In genomic region chr2:91932160-91932711, GRCm38 (mm10) we compare ENCODE assay signal across 8 mouse cellular contexts. TPM values are rescaled to one million over a fixed set of nuclear protein-coding genes. Genes with fewer than 3 reads are reported as not detected.
DNase-seq lines count a peak whose midpoint lies in the region; ATAC-seq and TF ChIP-seq lines count a peak whose summit lies in the region.

Gene Mdk (minus strand): TSS chr2:91932297.

- no peak for ATAC-seq in hindbrain, embryonic 14.5 days (ENCODE audit: low FRiP score)
- peak; percentile 40; the same call in 1 of the 2 replicates for ATAC-seq in liver, embryonic 13.5 days (ENCODE audit: low read depth)
- no peak for ATAC-seq in stomach, postnatal 0 days (ENCODE audit: low FRiP score, low TSS enrichment)

- no peak for TF ChIP-seq POLR2A in kidney, adult 2 months (IDR thresholded peaks at IDR 0.05; ENCODE audit: low read depth, low read length)

- no peaks in the 10 kb centered on the region for H3K9me3 ChIP-seq in hindbrain, embryonic 14.5 days (ENCODE audit: control insufficient read depth, low read length)
- no peaks in the 10 kb centered on the region for H3K9me3 ChIP-seq in liver, embryonic 13.5 days (replicated peaks)
- H3K9me3 ChIP-seq in stomach, postnatal 0 days (ENCODE audit: control insufficient read depth, low read length) = no peaks in the 10 kb centered on the region

- TF ChIP-seq CTCF in kidney, adult 2 months (conservative IDR thresholded peaks at IDR 0.05; ENCODE audit: insufficient read depth, insufficient read length, low read depth, low read length) = no peak
- TF ChIP-seq CTCF in stomach, postnatal 0 days (IDR thresholded peaks at IDR 0.05; ENCODE audit: low read depth) = no peak

- TF ChIP-seq EP300 in stomach, postnatal 0 days (optimal IDR thresholded peaks at IDR 0.05) = no peak

- no peaks in the 10 kb centered on the region; the same call in 1 of the 2 replicates for H3K36me3 ChIP-seq in kidney, adult 2 months (ENCODE audit: control insufficient read depth, insufficient read depth, low read length)
- peaks cover 30% of the 10 kb centered on the region for H3K36me3 ChIP-seq in hindbrain, embryonic 14.5 days (replicated peaks; ENCODE audit: control insufficient read depth, insufficient read depth)
- peaks cover 45% of the 10 kb centered on the region for H3K36me3 ChIP-seq in liver, embryonic 13.5 days
- peaks cover 16% of the 10 kb centered on the region for H3K36me3 ChIP-seq in stomach, postnatal 0 days (ENCODE audit: control insufficient read depth, insufficient read depth, low read length)

- peaks cover 8% of the 10 kb centered on the region; the same call in 1 of the 2 replicates for H3K4me1 ChIP-seq in kidney, adult 2 months (ENCODE audit: control insufficient read depth, insufficient read depth, low read length)
- peaks cover 15% of the 10 kb centered on the region for H3K4me1 ChIP-seq in hindbrain, embryonic 14.5 days (replicated peaks; ENCODE audit: control insufficient read depth, insufficient read depth, low read length)
- H3K4me1 ChIP-seq in liver, embryonic 13.5 days (replicated peaks) = peaks cover 69% of the 10 kb centered on the region
- peaks cover 5% of the 10 kb centered on the region for H3K4me1 ChIP-seq in stomach, postnatal 0 days (replicated peaks; ENCODE audit: control insufficient read depth, insufficient read depth)

- peak within 1 kb of the TSS; percentile 24; the same call in 1 of the 2 replicates for H3K4me3 ChIP-seq in kidney, adult 2 months (ENCODE audit: insufficient read depth, low read depth, low read length)
- H3K4me3 ChIP-seq in hindbrain, embryonic 14.5 days (replicated peaks; ENCODE audit: low read length) = peak within 1 kb of the TSS; percentile 47
- H3K4me3 ChIP-seq in liver, embryonic 13.5 days (replicated peaks) = peak within 1 kb of the TSS; percentile 43
- H3K4me3 ChIP-seq in stomach, postnatal 0 days (ENCODE audit: low read depth, low read length) = peak within 1 kb of the TSS; percentile 49

- WGBS in kidney, adult 2 months = 30% methylated on average over 16 of the region's 16 CpGs
- 6% methylated on average over 15 of the region's 16 CpGs for WGBS in hindbrain, embryonic 14.5 days
- 2% methylated on average over 16 of the region's 16 CpGs for WGBS in liver, embryonic 13.5 days (ENCODE audit: insufficient replicate concordance)
- whole genome bisulfite sequencing in stomach, postnatal 0 days = 12% methylated on average over 16 of the region's 16 CpGs

- H3K9ac ChIP-seq in hindbrain, embryonic 14.5 days = peak within 1 kb of the TSS; percentile 84
- peak within 1 kb of the TSS; percentile 53 for H3K9ac ChIP-seq in liver, embryonic 13.5 days
- H3K9ac ChIP-seq in stomach, postnatal 0 days (ENCODE audit: low read length) = peak within 1 kb of the TSS; percentile 78

- peak within 1 kb of the TSS; percentile 28; the same call in 1 of the 2 replicates for H3K27ac ChIP-seq in kidney, adult 2 months (ENCODE audit: insufficient read depth, low read depth, low read length)
- H3K27ac ChIP-seq in hindbrain, embryonic 14.5 days = peak within 1 kb of the TSS; percentile 72
- H3K27ac ChIP-seq in liver, embryonic 13.5 days = peak within 1 kb of the TSS; percentile 59
- H3K27ac ChIP-seq in stomach, postnatal 0 days (replicated peaks) = peak within 1 kb of the TSS; percentile 81

- H3K27me3 ChIP-seq in kidney, adult 2 months (replicated peaks; ENCODE audit: control insufficient read depth, insufficient read depth, low read length) = no peaks in the 10 kb centered on the region
- no peaks in the 10 kb centered on the region for H3K27me3 ChIP-seq in hindbrain, embryonic 14.5 days (ENCODE audit: control insufficient read depth, insufficient read depth, low read length)
- H3K27me3 ChIP-seq in liver, embryonic 13.5 days = peaks cover 34% of the 10 kb centered on the region
- no peaks in the 10 kb centered on the region for H3K27me3 ChIP-seq in stomach, postnatal 0 days (ENCODE audit: control insufficient read depth, insufficient read depth, low read length)

- peak within 1 kb of the TSS; percentile 58 for H3K4me2 ChIP-seq in hindbrain, embryonic 14.5 days (replicated peaks)
- peak within 1 kb of the TSS; percentile 67 for H3K4me2 ChIP-seq in liver, embryonic 13.5 days
- H3K4me2 ChIP-seq in stomach, postnatal 0 days (replicated peaks; ENCODE audit: low read depth) = peak within 1 kb of the TSS; percentile 64

- DNase-seq in kidney, adult 2 months = no peak
- DNase-seq in kidney, postnatal 10 days = no peak
- peak; percentile 95 for DNase-seq in ES-CJ7 (ENCODE audit: low read depth, low spot score)
- peak; percentile 93 for DNase-seq in embryo, embryonic 10.5 days (ENCODE audit: low spot score)
- no peak for DNase-seq in hindbrain, embryonic 14.5 days (ENCODE audit: low spot score)
- no peak for DNase-seq in liver, embryonic 13.5 days
- DNase-seq in stomach, postnatal 0 days (ENCODE audit: low spot score) = no peak
- no peak for DNase-seq in thymus, postnatal 25 days

RNA-seq across cellular contexts. Expression of gene Mdk, which starts in this region (rescaled TPM):
- 76.0 and 80.1 TPM in 2 replicates for polyA plus RNA-seq in kidney, adult 2 months (2012; rRNA removed)
- 154 and 171 TPM in 2 replicates for polyA plus RNA-seq in hindbrain, embryonic 14.5 days (2014; fragmentation: Nextera tagmentation; extraction: Ambion mirVana)
- 50.1 and 52.2 TPM in 2 replicates for polyA plus RNA-seq in liver, embryonic 13.5 days (2015; fragmentation: Nextera tagmentation; extraction: Ambion mirVana)
- 157 and 170 TPM in 2 replicates for polyA plus RNA-seq in stomach, postnatal 0 days (2015; fragmentation: Nextera tagmentation; extraction: Ambion mirVana)

Comparison
In these comparisons a context has a peak if more than half of its experiments do, and no peak if none do; other contexts are left out.
1. DNase-seq: peak in ES-CJ7 (single experiment) and embryo, embryonic 10.5 days (single experiment); none in kidney, adult 2 months (single experiment), kidney, postnatal 10 days (single experiment), hindbrain, embryonic 14.5 days (single experiment), liver, embryonic 13.5 days (single experiment), stomach, postnatal 0 days (single experiment) and thymus, postnatal 25 days (single experiment).
2. H3K27ac ChIP-seq: peak in every context shown above with its lines; median percentile 81 in stomach, postnatal 0 days; 72 in hindbrain, embryonic 14.5 days; 59 in liver, embryonic 13.5 days; 28 in kidney, adult 2 months.
3. Peak in every context shown above with its lines, with median percentiles within 50 percentile points of each other: H3K4me3 ChIP-seq, H3K4me2 ChIP-seq and H3K9ac ChIP-seq.